Mouse (Mus musculus) forebrain, embryonic 14.5 days (tissue): ENCODE measurements around the gene A930033H14Rik. TPM values are rescaled to one million over a fixed set of nuclear protein-coding genes. Genes with fewer than 3 reads are reported as not detected.
A peak's percentile ranks its signal among the peaks of the same experiment; 100 is the strongest.

Experiments used
- ATAC-seq: fragments of 200-750 bp; cut with Nextera tagmentation; 2 replicates; pipeline ENCODE4 v1.8.0; 2017; ENCODE audit warnings: mild to moderate bottlenecking, moderate library complexity
- DNase-seq: peaks from one replicate; pipeline ENCODE4 v3.0.0-alpha.2; 2015; ENCODE audit warnings: low spot score
- H3K27ac ChIP-seq: fragments of 300-500 bp; sonication (generic); 2 replicates; pipeline ENCODE4 v1.5.1; 2014; ENCODE audit warnings: low read depth, mild to moderate bottlenecking, control low read depth, low read length, moderate library complexity
- H3K27me3 ChIP-seq: fragments of 300-500 bp; sonication (generic); replicated peaks from 2 replicates; pipeline ENCODE4 v1.6.1; 2014; ENCODE audit warnings: low read length, control low read depth, mixed read lengths; ENCODE audit not compliant: control insufficient read depth, insufficient read depth
- H3K36me3 ChIP-seq: fragments of 300-500 bp; sonication (generic); 2 replicates; pipeline ENCODE4 v1.6.1; 2014; ENCODE audit warnings: low read length, control low read depth; ENCODE audit not compliant: control insufficient read depth, insufficient read depth
- H3K4me1 ChIP-seq: fragments of 300-500 bp; sonication (generic); 2 replicates; pipeline ENCODE4 v1.6.1; 2014; ENCODE audit warnings: antibody characterized with exemption, low read length, control low read depth; ENCODE audit not compliant: control insufficient read depth, insufficient read depth
- H3K4me2 ChIP-seq: fragments of 300-500 bp; sonication (generic); 2 replicates; pipeline ENCODE4 v1.6.1; 2014; ENCODE audit warnings: mild to moderate bottlenecking, control low read depth, low read length
- H3K4me3 ChIP-seq: fragments of 300-500 bp; sonication (generic); 2 replicates; pipeline ENCODE4 v1.5.1; 2014; ENCODE audit warnings: low read depth, low read length, control low read depth
- H3K9ac ChIP-seq: fragments of 300-500 bp; sonication (generic); 2 replicates; pipeline ENCODE4 v1.6.1; 2014; ENCODE audit warnings: mild to moderate bottlenecking, low read length, control low read depth, moderate library complexity
- H3K9me3 ChIP-seq: fragments of 300-500 bp; sonication (generic); replicated peaks from 2 replicates; pipeline ENCODE4 v1.6.1; 2016; ENCODE audit warnings: low read length, control low read depth, mixed read lengths; ENCODE audit not compliant: control insufficient read depth
- WGBS: fragments of 180-500 bp; shearing (Covaris S2); extraction: QIAGEN DNeasy Blood & Tissue Kit; methylation state at CpG from one replicate; pipeline ENCODE4 v1.1.7; 2014; 5-methylcytosine and 5-hydroxymethylcytosine counted together
- polyA plus RNA-seq: library from polyadenylated mRNA; unstranded; fragments of >200 nt; fragmentation: Nextera tagmentation; extraction: Ambion mirVana; gene quantifications from 2 replicates; pipeline ENCODE4 v1.2.1, GENCODE M21; 2014

The A930033H14Rik gene
- polyA plus RNA-seq: 0.71 and 1.0 TPM in 2 replicates

DNA sequence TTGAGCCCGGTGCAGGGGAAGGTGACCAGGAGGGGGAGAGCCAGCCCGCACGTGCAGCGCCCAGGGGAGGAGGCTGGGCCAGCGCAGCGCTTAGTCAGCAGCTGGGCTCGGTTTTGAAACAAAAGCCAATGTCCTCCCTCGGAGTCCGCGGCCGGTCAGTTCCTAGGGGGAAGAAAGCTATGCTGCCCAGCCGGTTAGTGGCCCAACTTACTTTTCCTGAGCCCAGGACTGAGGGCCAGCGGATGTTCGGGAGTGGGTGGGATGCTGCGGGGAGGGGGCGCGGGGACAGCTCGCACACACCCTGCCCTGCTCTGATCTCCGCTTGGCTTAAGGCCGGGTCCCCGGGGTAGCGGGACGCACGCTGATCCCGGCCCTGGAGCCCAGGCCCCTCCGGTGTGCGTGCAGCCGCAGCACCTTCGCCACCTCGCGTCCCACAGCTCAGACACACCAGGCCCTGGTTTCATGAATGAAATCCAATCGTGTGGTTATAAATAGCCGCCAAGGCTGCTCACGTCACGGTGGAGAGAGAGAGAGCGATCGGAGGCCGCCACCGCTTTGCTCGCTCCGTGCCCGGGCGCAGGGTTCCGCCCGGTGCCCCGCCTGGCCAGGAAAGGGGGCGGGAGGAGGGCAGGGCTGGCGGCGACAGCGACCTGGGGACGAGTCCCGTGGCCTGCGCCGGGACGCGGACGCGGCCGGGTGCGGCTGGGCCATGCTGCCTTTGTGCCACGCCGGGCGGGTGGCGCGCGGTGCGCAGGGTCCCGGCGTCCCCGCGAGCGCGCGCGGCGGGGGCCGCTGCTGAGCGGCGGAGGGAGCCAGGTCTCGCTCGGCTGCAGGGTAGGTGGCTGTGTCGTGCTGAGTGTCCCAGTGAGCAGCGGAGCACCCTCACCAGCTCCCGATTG lies at the start of gene A930033H14Rik:
A930033H14Rik (minus strand) TSS at position 557 of the 899 bp plus-strand sequence.
- H3K9ac ChIP-seq: peak within 1 kb of the TSS; percentile 97
- DNase-seq (peak; percentile 89), ATAC-seq (peak; percentile 92)
- peak within 1 kb of the TSS; percentile 98 for H3K27ac ChIP-seq
- H3K9me3 ChIP-seq: 0 out of 2 replicates have a peak, but pooled peaks cover 3% of the 10 kb centered on the region
- H3K4me2 ChIP-seq: peak within 1 kb of the TSS; percentile 90
- no peaks in the 10 kb centered on the region for H3K36me3 ChIP-seq
- WGBS: 0% methylated on average over 58 of the region's 84 CpGs
- H3K4me1 ChIP-seq: peaks cover 8% of the 10 kb centered on the region; the same call in 1 of the 2 replicates
- H3K4me3 ChIP-seq: peak within 1 kb of the TSS; percentile 73
- no peaks in the 10 kb centered on the region for H3K27me3 ChIP-seq

DNA sequence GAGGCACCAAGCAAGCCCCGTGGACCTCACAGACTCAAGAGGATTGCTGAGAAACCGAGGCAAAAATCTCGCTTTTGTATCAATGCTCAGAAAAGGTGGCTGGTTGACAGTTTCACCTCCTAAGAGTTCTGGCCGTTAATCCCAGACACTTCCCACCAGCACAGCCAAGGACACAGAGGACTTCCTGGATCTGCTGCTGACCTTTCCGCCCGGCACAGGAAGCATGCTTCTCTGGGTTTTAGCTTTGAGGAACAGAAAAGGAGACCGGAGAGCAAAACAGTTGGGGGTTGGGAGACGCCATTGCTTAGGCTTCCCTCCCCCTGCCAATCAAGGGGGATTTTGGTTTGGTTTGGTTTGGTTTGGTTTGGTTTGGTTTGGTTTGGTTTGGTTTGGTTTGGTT lies 47.0 kb upstream of the A930033H14Rik start:
- no peaks in the 10 kb centered on the region for H3K27me3 ChIP-seq
- H3K4me2 ChIP-seq: no peak overlapping the region
- DNase-seq (no peak), ATAC-seq (no peak)
- no peak overlapping the region for H3K4me3 ChIP-seq
- H3K27ac ChIP-seq: no peak overlapping the region
- no peak overlapping the region for H3K9ac ChIP-seq
- 95% methylated on average over 8 of the region's 8 CpGs for WGBS
- no peaks in the 10 kb centered on the region for H3K4me1 ChIP-seq
- no peaks in the 10 kb centered on the region for H3K36me3 ChIP-seq
- no peaks in the 10 kb centered on the region for H3K9me3 ChIP-seq

DNA sequence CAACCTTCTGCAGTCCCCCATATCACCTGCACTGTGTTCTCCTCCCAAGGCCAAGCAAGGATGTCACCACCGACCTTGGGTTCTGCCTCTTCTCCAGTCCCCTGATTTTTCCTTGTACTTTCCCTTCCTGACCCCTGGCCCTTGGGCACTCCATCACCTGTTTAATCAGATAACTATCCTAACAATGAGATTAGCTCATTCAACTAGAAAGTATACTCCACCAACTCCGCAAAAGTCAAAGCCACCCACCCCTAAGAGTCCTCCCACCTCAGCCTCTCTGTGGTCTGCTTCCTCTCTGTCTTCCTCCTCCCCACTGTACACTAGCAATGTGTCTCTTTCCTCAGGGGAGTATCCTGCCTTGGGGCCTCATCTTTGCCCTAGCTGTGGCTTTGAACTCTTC lies 46.3 kb upstream of the A930033H14Rik start:
- Histone ChIP-seq H3K9ac (no peak overlapping the region), H3K36me3 (no peaks in the 10 kb centered on the region), H3K27ac (no peak overlapping the region), H3K9me3 (no peaks in the 10 kb centered on the region), H3K4me1 (no peaks in the 10 kb centered on the region), H3K4me2 (no peak overlapping the region), H3K4me3 (no peak overlapping the region), H3K27me3 (no peaks in the 10 kb centered on the region)
- no peak for DNase-seq
- no peak for ATAC-seq
- 81% methylated on average over 2 of the region's 2 CpGs for WGBS

DNA sequence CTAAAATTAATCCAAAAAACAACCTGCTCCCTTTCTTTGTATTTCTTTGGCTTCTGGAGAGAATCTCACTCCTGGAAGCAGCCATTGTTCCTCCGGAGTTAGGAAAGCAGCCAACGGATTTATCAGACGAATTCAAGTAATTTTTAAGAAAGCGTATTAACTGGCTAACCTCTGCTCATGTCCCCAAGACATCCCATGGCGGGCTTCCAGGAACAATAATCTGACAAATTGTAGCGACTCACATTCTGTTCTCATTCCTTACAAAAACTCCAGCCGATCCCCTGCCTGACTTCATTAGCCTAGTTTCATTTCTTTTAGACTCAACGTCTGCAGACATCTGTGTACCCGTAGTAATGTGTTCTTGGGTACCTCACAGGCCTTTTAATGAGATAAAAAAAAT lies 45.7 kb upstream of the A930033H14Rik start:
- Histone ChIP-seq H3K9me3 (no peaks in the 10 kb centered on the region), H3K27me3 (no peaks in the 10 kb centered on the region), H3K4me2 (no peak overlapping the region), H3K27ac (no peak overlapping the region), H3K36me3 (no peaks in the 10 kb centered on the region), H3K4me3 (no peak overlapping the region), H3K9ac (no peak overlapping the region), H3K4me1 (no peaks in the 10 kb centered on the region)
- WGBS: 45% methylated on average over 9 of the region's 9 CpGs
- DNase-seq: no peak
- ATAC-seq: no peak

DNA sequence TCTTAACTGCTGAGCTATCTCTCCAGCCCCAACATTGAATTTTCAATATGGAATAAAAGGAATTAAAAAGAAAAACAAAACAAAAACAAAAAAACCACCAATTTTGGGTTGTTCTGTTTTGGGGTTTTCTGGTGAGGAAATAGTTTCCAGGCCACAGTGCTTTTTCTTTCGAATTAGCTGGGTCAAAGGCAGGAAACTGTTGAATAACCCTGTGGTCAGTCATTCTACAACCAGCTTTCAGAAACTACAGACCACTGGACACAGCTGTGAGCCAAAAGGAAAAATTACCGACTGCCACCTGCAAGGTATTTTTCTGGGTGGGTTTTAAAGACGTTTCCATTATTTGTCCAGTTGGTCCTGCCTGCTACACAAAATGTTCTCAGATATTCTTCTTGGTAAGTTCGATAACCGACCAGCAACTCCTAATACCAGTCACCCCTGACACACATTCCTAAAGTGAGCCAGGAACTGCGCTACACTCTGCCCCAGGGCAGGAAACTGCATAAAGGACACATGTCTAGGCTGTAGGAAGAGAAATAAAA lies 44.8 kb upstream of the A930033H14Rik start:
- Histone ChIP-seq H3K27ac (no peak overlapping the region), H3K36me3 (no peaks in the 10 kb centered on the region), H3K4me3 (no peak overlapping the region), H3K4me2 (no peak overlapping the region), H3K4me1 (no peaks in the 10 kb centered on the region), H3K27me3 (no peaks in the 10 kb centered on the region), H3K9ac (no peak overlapping the region), H3K9me3 (no peaks in the 10 kb centered on the region)
- ATAC-seq: no peak
- WGBS: 84% methylated on average over 6 of the region's 6 CpGs
- DNase-seq: no peak

DNA sequence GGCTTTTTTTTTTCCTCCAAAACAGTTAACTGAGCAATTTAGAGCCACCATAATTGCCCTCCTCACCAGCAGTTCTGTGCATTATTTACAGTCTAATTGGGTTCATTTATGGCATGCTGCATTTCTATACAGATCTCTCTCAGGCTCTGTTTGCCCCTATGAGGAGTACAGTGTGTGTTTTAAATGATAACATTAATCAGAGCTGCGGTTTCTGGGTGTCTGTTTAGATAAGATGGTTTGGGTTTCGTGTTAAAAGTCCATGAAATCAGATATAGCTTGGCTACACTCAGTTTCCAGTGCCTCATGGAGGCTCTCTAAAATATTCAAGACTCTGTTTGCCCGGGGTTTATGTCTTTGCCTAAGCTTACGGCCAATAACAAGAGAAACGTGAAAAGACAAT lies 42.7 kb upstream of the A930033H14Rik start:
- WGBS: 50% methylated on average over 5 of the region's 5 CpGs
- no peak overlapping the region for H3K4me3 ChIP-seq
- no peak for DNase-seq
- H3K36me3 ChIP-seq: no peaks in the 10 kb centered on the region
- no peak for ATAC-seq
- H3K9ac ChIP-seq: no peak overlapping the region
- H3K4me2 ChIP-seq: no peak overlapping the region
- no peaks in the 10 kb centered on the region for H3K4me1 ChIP-seq
- no peaks in the 10 kb centered on the region for H3K27me3 ChIP-seq
- no peak overlapping the region for H3K27ac ChIP-seq
- H3K9me3 ChIP-seq: no peaks in the 10 kb centered on the region

DNA sequence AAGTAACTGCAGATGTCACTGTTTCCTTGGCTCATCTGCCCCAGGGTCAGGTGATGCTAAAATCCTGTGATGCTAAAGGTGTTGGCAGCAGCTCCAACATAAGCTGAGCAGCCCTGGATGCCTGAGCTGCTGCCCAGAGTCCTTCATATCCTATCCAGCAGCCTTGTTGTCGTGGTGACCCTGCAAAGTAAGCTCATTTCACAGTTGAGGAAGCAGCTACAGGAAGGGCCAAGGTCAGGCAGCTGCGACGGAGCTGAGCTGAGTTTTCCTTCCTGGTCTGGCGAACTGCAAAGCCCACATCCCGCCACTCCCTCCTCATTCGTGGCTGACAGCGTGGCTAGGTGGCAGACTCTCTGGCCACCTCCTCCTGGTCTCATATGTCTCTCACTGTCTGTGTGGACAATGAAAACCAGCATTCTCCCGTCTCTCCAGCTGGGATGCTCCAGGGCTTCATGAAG lies 41.5 kb upstream of the A930033H14Rik start:
- no peaks in the 10 kb centered on the region for H3K9me3 ChIP-seq
- H3K27ac ChIP-seq: no peak overlapping the region
- no peaks in the 10 kb centered on the region for H3K4me1 ChIP-seq
- no peak overlapping the region for H3K4me3 ChIP-seq
- ATAC-seq (peak; percentile 57; the same call in 1 of the 2 replicates), DNase-seq (peak; percentile 20)
- no peak overlapping the region for H3K4me2 ChIP-seq
- H3K9ac ChIP-seq: no peak overlapping the region
- H3K36me3 ChIP-seq: no peaks in the 10 kb centered on the region
- 23% methylated on average over 8 of the region's 8 CpGs for WGBS
- H3K27me3 ChIP-seq: no peaks in the 10 kb centered on the region

DNA sequence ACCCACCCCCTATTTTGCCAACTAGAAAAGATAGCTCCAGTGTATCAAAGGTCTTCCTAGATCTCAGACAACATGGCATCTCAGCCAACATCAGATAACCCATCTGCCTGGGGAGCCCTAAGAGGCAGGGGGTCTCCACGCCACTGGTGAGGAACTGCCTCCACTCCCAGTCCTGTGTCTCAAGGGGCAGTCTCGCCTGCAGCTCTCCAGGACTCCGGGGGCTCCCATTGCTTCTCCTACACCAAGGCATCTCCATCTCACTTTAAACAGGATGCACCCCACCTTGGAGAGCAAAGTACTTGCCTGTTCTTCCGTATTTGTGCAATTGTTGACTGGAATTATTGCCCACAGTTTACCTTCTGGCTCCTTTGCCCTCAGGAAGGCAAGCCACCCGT lies 40.8 kb upstream of the A930033H14Rik start:
- H3K4me3 ChIP-seq: no peak overlapping the region
- no peaks in the 10 kb centered on the region for H3K36me3 ChIP-seq
- DNase-seq: no peak
- H3K4me2 ChIP-seq: no peak overlapping the region
- ATAC-seq: no peak
- WGBS: 79% methylated on average over 5 of the region's 5 CpGs
- no peaks in the 10 kb centered on the region for H3K9me3 ChIP-seq
- H3K4me1 ChIP-seq: no peaks in the 10 kb centered on the region
- no peak overlapping the region for H3K9ac ChIP-seq
- no peaks in the 10 kb centered on the region for H3K27me3 ChIP-seq
- no peak overlapping the region for H3K27ac ChIP-seq
